Mouse (Mus musculus) liver, embryonic 14.5 days (tissue): ENCODE results near the gene Tmx1.

Source experiments
- CTCF ChIP-seq: IDR thresholded peaks from 2 replicates; pipeline ENCODE4 v1.5.1; 2016; ENCODE audit warnings: antibody characterized with exemption, low read depth, control low read depth
- EP300 ChIP-seq: IDR thresholded peaks from 2 replicates; pipeline ENCODE4 v1.6.1; 2016; ENCODE audit warnings: antibody characterized with exemption, low read depth

GRCm38 (mm10) chr12:70486716-70487480, 34.0 kb downstream of the Tmx1 start:
- TF ChIP-seq CTCF (no peak), EP300 (no peak)
